Mouse (Mus musculus) lung, postnatal 0 days (tissue): Measurements from ENCODE around the gene Stoml3.

Experiments
- CTCF ChIP-seq: IDR thresholded peaks from 2 replicates; pipeline ENCODE4 v1.5.1; 2016; ENCODE audit warnings: antibody characterized with exemption, mild to moderate bottlenecking
- EP300 ChIP-seq: IDR thresholded peaks from 2 replicates; pipeline ENCODE4 v1.6.1; 2016; ENCODE audit warnings: antibody characterized with exemption, mild to moderate bottlenecking, control low read depth

DNA sequence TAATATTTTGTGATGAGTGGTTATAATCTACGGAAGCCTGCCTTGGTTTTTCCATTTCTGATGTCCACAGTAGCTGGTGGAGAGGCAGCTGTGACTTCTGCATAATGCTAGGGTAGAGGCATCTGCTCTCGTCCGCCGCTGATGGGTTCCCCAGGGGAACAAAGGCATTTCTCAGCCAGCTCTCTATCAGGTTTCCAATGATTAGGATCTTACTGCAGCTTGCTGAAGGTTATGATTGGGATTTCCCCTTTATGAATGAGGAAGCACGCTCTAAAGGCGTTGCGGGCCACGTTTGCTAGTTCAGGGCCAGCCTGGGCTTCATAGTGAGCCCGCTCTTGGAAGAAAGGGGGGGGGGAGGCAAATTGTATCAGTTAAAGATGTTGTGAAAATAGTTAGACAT lies 22.0 kb upstream of the Stoml3 start:
- TF ChIP-seq CTCF (no peak), EP300 (no peak)
